In the genomic region with DNA sequence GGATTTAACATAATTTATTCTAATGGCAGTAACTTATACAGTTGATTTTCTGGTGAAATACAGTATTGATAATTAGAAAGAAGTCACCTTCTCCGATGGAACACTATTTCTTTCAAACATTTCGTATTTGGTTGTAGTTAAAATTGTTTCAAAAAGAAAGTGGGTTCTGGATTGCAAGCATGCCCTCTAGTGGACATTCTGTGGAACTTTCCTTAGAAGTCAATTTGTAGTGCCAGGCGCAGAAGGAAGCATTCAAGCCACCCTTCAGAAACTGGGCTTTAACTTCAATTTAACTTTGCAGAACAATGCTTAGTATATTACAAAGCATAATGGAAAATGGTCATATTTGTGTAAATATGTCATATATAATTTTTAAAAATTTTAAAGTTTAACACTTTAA, we compare ENCODE assay signal across 8 mouse cellular contexts.
DNase-seq lines count a peak whose midpoint lies in the region; ATAC-seq lines count a peak whose summit lies in the region.

No protein-coding gene starts in this region.

- H3K4me2 ChIP-seq in hindbrain, embryonic 12.5 days (replicated peaks) = no peak overlapping the region

- H3K4me1 ChIP-seq in hindbrain, embryonic 12.5 days = no peaks in the 10 kb centered on the region; the same call in 1 of the 2 replicates

- no peaks in the 10 kb centered on the region for H3K36me3 ChIP-seq in hindbrain, embryonic 12.5 days

- DNase-seq in adrenal gland, postnatal 10 days = peak; percentile 22
- no peak for DNase-seq in adrenal gland, postnatal 14 days
- DNase-seq in kidney, postnatal 14 days = peak; percentile 31
- DNase-seq in kidney, postnatal 25 days = no peak
- peak; percentile 47 for DNase-seq in CD4-positive helper T cell, adult 2 months (ENCODE audit: low read depth, low spot score)
- DNase-seq in c-Kit-positive CD71-positive TER-119-positive erythroid progenitor cells, embryonic 14.5 days (ENCODE audit: low spot score) = peak; percentile 34

- ATAC-seq in neutrophil, adult 5-6 weeks (ENCODE audit: extremely low read depth, insufficient number of reproducible peaks, low FRiP score, poor library complexity, severe bottlenecking) = peak; percentile 58; the same call in 1 of the 2 replicates
- ATAC-seq in hindbrain, embryonic 12.5 days (ENCODE audit: low FRiP score) = no peak

- H3K27ac ChIP-seq in hindbrain, embryonic 12.5 days = no peak overlapping the region

- no peaks in the 10 kb centered on the region for H3K9me3 ChIP-seq in hindbrain, embryonic 12.5 days (replicated peaks)

- no peaks in the 10 kb centered on the region for H3K27me3 ChIP-seq in hindbrain, embryonic 12.5 days

- no peak overlapping the region for H3K4me3 ChIP-seq in hindbrain, embryonic 12.5 days

- WGBS in hindbrain, embryonic 12.5 days = 30% methylated on average over 3 of the region's 3 CpGs

- no peak overlapping the region for H3K9ac ChIP-seq in hindbrain, embryonic 12.5 days

Comparison
In these comparisons a context has a peak if more than half of its experiments do, and no peak if none do; other contexts are left out.
1. DNase-seq: peak in adrenal gland, postnatal 10 days (single experiment), kidney, postnatal 14 days (single experiment), CD4-positive helper T cell, adult 2 months (single experiment) and c-Kit-positive CD71-positive TER-119-positive erythroid progenitor cells, embryonic 14.5 days (single experiment); none in adrenal gland, postnatal 14 days (single experiment) and kidney, postnatal 25 days (0 of 2).